Mouse (Mus musculus): ENCODE results near the gene Cfap74.

Gene Cfap74

DNA sequence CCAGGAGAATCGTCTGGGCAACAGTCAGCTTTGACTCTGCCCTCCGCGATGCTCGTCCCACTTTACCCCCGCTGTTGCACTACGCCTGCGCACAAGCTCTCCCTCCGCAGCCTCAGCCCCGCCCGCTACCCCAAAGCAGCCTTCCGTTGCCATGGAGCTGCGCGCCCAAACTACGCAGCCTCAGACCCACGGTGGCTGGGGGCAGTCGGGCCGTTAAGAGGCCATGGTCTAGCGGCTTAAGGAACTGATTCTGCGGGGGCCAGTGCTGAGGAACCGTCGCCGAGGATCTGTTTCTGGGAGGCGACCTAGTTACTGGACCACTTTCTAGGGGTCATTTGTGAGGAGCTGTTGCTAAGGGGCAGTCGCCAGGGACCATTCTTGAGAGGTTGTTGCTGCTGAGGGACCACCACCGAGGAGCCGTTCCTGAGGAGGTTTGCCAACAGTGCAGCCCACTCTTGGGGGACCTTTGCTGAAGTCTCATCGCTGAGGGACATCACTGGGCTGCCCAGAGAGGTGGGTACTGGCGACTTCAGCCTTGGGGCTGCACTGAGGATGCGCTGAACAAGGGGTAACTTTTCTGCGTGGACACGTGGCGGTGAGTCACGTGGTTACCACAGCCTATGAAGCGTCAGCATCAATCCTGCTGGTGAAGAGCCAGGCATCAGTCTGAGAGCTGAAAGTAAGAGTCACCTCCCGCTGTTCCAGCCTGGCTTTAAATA, at the start of gene Cfap74:
Cfap74 (plus strand) TSS at position 133 of the 719 bp plus-strand sequence.
- peak; percentile 82 to 85 for DNase-seq (ENCODE audit: low spot score in 2 of 2)

DNA sequence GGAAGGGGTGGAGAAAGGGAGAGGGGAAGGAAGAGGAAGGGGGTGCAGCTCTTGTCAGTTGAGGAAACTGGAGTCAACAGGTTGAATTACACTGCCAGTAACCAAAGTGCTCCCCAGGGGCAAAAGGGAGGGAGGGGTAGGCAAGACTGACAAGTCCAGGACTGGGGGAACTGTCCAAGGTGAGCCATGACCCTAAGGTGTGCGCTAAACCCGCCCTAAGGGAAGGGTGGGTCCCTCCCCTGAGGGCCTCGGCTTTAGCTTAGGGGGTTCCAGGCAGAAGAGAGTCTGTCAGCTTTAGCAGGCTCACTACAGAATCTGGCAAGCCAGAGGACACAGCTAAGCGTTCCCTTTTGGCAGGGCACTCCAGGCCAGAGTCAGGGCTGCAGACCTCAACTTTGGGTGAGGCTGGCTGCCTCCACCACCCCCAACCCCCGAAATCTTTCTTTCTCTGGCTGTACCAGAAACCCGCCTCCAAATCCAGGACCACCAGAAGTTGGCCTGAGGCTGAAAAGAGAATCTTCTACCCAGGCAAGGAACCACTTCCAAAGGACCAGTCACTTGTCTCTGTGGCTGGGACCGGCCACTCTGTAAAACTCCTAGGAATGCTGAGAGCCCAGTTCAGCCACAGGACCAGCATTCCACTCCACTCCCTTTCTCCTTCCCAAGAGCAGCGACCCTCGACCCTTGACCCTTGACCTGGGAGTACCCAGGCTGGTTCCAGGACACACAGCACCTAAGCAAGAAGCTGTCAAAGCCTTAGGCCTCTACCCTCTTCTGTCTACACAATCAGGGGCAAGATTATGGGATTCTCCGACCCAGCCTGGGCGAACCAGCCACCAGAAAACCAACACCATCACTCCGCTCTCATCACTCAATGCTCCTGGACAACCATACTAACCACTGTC, 49.2 kb upstream of the Cfap74 start:
- no peak for DNase-seq (ENCODE audit: low spot score in 2 of 2)

DNA sequence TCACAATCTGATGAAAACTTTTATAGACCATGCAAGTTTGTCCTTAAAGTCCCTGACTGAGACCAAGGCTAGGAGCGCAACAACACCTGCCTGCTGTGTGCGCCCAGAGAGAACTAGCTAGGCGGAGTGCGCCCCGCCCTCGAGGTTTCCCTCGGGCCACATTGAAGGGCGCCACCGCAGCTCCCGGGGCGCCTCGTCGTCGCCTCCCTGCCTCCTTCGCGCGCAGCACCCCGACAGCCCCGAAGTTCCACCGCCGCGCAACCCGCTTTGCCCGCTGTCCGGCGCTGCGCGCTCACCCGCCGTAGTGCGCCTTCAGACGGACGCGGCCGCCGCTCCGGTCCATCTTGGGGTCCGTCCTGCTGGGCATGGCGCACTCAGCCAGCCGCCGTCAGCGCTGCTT, 48.1 kb upstream of the Cfap74 start:
- DNase-seq (ENCODE audit: low spot score in 2 of 2) = no peak

DNA sequence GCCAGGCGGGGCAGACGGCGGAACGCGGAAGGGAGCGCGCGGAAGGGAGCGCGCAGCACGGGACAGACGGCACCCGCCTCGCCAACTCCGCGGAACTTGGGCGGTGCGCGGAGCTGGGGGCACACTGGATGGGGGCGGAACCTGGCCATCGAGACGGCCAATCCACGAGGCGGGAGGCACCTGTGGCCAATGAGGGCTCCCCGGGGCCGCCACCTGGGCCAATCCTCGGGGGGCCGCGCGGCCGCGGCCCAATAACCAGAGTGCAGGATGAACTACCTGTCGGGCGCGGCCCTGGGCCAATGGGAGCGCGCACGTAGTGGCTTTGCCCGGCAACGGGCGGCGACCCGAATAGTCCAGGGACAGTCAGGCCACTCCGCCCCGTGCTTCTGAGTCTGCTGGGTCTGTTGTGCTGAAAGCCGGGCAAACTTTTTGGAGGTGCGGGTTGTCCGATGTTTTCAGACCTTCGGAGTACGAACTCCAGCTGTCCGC, 47.6 kb upstream of the Cfap74 start, which contains the start of gene Prkcz:
Prkcz (minus strand) TSS at position 59 of the 489 bp plus-strand sequence.
- DNase-seq (ENCODE audit: low spot score in 2 of 2) = peak; percentile 46 to 59

DNA sequence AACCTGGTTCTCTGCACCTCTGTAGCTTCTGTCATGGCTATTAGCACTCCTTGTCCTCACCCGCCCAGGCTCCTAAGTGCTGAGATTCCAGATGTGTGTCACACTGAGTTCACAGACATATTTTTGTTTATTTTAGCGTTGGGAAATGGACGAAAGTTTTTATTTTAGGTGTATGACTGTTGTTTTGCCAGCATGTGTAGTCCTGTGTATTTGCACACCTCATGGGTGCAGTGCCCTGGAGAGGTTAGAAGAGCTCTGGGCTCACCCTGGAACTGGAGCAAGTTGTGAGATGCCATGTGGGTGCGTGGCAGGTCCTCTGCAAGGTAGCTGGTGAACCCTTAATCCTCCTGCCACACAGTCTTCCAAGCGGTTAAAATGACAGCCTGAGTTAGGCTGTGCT, 46.5 kb upstream of the Cfap74 start:
- no peak for DNase-seq (ENCODE audit: low spot score in 2 of 2)

DNA sequence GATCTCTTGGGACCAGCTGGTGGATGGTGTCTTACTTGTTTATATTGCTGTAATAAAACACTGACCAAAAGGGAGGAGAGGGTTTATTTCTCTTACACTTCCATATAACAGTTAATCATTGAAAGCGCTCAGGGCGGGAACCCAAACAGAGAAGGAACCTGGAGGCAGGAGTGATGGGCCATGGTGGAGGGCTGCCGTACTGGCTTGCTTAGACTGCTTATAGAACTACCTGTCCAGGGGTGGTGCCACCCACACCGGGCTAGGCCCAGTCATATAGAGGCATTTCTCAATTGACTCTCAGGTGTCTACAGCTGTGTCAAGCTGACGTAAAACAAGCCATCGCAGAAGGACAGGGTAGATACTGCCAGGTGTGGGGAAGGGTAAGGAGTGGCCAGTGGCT, 42.2 kb upstream of the Cfap74 start:
- DNase-seq (ENCODE audit: low spot score in 2 of 2) = no peak

DNA sequence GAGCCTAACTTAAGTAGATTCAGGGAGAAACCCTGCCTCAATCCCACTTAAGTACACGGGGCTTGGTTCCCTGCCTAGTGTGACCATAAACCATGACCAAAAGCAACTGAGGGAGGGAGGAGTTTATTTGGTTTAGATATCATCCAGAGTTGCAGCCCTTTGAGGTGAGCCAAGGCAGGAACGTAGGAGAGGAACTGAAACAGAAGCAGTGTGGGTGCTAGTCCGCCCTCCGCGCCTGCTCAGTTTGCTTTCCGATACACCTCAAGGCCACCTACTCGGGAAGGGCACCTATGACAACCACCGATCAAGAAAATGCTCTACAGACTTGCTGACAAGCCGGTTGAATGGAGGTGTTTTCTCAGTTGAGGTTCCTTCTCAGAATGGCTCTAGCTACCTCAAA, 41.3 kb upstream of the Cfap74 start:
- no peak for DNase-seq (ENCODE audit: low spot score in 2 of 2)

DNA sequence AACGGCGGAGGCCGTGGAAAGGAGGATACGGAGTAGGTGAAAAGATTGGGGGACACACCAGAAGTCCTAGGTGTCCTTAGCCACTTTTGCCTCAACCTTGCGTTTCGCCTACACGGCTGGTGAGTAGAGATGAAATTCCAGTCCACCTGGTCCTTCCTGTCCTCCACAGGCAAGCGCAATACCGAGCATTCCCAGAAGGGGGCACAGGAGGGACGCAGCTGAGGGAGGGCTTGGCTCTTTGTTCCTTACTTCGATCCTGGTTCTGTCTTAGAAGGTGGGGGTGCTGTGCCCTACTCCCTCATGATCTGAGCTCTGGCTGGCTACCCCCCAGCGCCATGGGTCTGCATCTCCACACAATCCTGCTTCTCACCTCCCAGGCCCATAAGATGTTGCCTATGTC, 40.3 kb upstream of the Cfap74 start:
- DNase-seq (ENCODE audit: low spot score in 2 of 2) = peak; percentile 52 to 54

DNA sequence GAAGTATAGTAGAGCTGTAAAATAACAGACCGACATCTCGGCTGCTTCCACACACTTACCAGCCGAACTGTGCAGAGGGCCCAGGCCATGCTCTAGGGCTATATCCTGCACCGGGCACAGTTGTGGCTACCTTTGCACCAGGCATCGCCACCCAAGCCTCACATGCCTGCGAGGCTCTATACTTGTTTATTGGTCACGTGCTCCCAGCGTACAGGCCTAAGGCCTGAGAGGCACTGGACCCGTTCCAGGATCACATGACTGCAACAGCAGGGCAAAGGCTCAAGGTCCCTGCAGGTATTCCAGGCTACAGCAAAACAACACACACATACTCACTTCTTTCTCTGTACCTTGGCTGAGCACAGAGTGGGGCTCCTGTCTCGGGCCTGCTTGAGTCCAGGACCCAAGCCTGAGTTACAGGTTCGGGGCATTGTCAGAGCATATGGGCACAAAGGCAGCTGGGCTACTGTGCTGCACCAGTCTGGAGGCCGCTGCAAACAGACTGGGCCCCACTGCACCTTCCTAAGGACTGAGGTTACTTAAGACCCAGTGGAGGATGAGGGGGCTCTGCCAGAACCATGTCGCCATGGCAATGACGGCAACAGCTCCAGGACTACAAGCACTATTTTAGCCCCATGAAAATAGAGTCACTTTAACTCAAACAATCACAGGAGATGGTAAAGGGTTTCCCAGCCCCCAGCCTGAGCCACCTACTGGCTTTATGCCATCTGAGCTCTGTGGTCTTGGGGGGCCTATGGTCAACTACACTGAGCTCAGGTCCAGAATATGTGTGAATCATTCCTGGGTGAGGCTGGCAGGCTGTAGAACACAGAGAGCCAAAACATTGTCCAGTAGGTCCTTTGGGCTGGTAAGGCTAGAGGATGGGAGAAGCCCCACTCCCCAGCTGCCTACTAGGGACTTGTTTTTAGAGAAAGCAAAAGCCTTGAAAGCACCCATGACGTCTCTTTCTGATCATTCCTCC, 38.0 kb upstream of the Cfap74 start:
- no peak for DNase-seq (ENCODE audit: low spot score in 2 of 2)

DNA sequence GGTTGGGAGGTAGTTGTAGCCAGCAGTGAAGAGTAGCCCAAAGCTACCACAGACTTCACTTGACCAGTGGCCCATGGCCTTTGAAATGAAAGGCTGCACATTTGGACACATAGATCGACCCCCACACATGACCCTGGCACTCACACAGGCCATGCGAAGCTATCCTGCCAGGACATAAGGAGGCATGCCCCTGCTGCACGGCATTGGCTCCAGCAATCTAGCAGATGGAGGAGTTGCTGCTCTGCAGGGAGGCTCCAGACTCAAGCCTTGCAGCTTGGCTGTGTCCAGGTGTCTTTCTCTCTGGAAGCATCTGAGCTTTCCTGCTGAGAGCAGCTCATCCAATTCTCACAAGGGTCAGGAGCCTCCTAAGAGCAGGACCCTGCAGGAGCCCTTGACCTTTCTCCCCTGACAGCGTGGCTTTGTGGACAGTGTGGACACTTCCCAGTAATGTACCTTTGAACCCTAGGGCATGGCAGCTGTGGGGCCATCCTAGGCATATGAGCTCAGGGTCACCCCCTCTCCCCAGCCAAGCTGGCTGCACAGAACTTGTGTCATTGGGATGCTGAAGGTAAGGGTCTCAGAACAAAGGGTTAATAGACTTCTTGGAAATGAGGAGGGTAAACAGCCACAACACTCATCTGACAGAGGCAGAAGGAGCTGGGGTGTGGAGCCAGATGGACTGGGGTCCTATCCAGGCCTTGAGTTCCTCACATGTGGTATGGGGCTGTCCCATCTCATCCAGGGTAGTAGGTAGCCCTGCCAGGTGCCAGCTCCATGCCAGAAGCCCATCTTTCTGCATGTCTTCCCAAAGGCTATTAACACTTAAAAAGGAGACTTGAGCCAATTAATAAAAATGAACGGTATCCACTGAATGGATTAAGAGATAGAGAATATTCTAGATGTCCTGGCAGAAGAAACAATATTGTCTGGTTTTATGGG, 36.9 kb upstream of the Cfap74 start:
- DNase-seq (ENCODE audit: low spot score in 2 of 2) = no peak

DNA sequence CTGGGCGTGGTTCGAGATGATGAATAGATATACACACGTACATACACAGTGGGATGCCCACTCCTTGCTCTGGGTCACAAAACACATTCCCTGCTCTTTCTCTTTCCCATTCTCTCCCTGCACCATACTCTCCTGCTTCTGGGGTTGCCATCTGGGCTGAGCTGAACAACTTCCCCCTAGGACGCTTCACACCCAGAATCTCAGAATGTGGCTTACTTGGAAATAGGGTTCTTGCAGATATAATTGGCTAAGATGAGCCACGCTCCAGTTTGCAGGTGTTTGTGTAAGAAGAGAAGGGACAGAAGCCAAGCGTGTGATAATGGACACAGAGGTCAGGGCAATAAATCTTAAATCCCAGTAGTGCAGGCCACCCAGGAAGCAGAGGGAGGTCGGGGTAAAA, 27.0 kb upstream of the Cfap74 start:
- DNase-seq (ENCODE audit: low spot score in 2 of 2) = no peak

DNA sequence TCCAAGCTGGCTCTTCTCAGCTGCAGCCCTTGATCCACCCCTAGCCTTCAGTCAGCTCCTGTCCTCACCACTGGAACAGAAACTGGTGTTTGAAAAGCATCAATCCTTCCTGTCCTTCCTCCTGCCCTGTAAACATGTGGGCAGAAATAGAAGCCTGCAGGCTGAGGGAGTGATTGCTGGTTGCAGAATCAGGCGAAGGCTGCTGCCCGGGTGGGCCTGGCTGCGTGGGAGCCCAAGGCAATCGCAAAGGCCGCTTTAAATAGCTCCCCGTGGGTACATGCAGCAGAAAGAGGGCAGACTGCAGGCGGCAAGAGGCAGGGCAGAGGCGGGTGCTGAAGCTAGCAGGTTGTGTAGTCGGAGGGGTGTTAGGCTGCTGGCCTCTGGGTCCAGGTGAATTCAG, 26.2 kb upstream of the Cfap74 start:
- peak; percentile 77 to 80 for DNase-seq (ENCODE audit: low spot score in 2 of 2)

DNA sequence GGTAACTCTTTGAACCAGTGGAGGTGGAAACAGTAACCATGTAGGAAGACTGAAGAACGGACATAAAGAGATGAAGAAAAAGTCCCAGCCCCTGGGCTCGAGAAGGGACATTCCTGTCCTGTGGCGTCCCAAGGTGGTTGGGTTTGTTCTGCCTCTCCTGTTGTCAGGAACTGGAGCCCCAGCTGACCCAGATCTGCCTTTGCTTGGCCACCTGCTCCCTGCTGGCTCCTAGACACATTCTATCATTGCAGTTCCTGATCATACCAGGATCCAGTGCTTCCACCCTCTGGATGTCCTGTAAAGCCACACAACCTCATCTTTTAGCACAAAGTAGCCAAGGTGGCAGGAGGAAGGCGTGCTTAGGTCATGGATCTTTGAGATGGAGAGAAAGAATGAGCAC, 25.7 kb upstream of the Cfap74 start:
- no peak for DNase-seq (ENCODE audit: low spot score in 2 of 2)

DNA sequence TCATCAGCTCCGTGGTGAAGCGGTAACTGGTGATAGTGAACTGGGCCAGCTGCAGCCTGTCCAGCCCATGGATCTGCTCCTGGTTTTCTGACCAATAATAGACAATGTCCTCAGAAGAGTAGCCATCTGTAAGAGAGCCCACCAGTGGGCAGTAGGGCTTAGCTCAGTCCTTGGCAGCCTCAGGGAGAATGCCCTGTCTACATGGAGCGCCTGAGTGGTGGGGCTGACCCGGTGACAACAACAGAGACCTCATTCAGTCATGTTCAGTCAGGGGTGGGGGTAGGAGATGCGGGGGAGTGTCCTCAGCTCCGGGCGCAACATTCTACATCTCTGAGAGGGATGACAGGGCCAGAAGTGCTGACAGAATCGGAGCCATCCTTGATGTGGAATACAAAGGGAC, 21.8 kb upstream of the Cfap74 start:
- DNase-seq (ENCODE audit: low spot score in 2 of 2) = no peak

DNA sequence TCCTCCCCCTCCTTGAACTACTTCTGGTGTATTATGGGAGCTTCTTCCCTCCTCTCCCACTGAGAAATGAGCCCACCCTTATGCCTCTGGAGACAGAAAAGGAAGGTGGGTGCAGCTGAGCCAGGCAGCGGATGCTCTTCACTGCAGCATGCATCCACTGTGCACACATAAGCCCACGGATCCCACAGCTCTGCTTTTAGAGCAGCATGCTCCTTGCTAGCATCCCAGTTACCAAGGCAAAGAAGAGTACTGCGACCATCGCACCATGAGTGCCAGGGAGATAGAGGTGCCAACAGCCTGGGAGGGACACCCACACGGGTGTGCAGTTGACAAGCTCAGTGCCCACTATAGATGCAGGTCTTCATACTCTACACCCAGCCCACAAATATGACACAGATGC, 13.5 kb upstream of the Cfap74 start:
- peak; percentile 69 to 85 for DNase-seq (ENCODE audit: low spot score in 2 of 2)

DNA sequence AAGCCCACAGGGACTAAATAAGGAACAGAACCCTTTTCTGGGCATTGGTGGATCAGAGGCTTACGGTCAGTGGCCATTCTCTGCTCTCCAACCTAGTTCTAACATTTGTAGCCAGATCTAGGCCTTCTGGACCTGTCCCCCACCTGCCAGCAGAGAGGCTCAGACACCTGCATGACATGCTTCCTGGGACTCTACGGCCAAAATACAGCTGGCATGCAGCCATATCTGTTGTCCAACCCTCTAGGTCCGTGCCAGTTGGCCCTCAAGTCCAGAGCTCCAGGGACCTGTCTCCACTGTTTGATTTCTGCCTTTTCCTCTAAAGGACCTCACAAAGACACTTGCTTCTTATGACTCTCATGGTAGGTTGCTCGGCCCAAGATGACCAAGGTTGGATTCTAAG, 12.2 kb upstream of the Cfap74 start:
- no peak for DNase-seq (ENCODE audit: low spot score in 2 of 2)

DNA sequence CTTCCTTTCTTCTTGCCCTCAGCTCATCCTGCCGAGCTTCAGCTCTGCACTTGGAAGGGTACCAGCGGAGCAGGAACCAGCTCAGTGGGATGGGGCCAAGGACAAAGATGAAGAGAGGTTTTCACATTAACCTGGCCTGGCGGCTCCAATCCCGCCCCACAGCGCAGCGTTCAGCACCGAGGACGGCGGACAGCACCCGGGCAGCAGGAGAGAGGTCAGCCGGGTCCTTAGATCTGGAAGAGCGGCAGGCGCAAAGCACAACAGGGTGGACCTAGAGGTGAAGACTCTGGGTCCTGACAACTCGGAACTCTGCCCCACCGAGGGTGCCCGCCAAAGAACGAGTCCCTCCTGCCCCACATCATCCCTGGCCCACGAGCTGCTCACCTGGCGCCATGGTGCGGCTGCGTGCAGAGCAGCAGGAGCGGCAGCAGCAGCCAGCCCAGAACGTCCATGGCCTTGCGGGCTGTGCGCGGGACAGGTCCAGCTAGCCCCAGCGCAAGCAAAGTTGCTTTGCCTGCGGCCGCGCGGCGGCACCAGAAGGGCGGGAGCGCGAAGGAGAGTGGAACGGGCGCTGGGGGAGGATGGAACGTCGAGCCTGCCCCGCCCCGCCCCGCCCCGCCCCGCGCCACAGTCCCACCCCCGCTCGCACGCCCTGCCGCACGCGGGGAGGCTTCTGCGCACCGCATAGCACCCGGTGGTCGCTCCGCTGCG, 11.3 kb upstream of the Cfap74 start, which contains the start of gene Gabrd:
Gabrd (minus strand) TSS at position 602 of the 711 bp plus-strand sequence.
- DNase-seq (ENCODE audit: low spot score in 2 of 2) = peak; percentile 27 to 47

DNA sequence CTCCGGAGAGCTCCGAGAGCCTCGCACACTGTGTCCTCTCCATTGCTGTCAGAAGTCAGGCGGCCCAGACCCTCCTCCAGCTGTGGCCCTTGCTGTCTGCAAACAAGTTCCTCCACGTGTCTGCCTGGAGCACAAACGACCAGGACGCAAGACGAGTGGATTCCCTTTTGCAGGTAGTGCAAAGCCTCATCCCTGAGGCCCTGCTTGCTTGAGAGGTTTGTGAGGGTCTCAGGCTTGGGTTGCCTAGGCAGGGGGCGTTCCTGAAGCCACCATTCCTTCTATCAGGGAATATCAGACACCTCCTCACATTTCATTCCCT, 10.8 kb upstream of the Cfap74 start:
- DNase-seq (ENCODE audit: low spot score in 2 of 2) = no peak

DNA sequence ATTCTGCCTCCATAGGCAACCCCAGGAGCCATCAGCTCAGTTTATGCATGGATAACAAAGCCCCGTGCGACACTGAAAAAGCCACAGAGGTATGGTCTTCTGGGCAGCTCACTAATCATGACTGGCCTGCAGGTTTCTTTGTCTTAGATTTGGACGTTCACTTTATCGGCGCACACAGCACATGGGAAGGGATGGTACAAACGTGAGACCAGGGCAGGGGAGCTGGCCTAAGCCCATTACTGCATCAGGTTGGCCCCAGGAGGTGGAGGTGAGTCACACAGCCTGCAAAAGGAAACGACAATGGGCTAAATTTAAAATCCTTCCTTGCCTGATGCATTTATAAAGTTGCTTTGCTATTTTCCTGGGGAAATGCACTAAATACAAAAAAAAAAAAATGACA, 7.9 kb upstream of the Cfap74 start:
- no peak for DNase-seq (ENCODE audit: low spot score in 2 of 2)

DNA sequence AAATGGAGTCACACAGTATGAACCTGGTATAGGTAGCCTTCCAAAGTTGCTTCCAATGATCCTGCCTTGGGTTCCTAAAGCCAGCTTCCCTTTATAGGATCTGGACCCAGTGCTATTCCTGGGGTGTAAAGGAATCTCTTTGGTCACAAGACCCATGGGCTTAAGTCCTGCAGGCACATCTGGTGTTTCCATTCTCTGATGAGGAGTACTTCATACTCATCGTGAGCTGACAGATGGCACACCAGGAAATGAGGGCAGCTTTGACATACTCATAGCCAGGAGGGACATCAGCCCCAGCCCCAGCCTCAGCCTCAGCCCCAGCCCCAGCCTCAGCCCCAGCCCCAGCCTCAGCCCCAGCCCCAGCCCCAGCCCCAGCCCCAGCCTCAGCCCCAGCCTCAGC, 6.5 kb upstream of the Cfap74 start:
- no peak for DNase-seq (ENCODE audit: low spot score in 2 of 2)

All from right cerebral cortex, postnatal 36 days (tissue).